Mouse (Mus musculus) E14TG2a.4 (cell line): ENCODE measurements around the gene Tmem39a.

ENCODE experiments used
- CTCF ChIP-seq: conservative IDR thresholded peaks from 2 replicates; pipeline ENCODE4 v1.5.1; 2014; ENCODE audit warnings: low read length
- NANOG ChIP-seq: IDR thresholded peaks from 2 replicates; pipeline ENCODE4 v1.6.1; 2014; ENCODE audit warnings: borderline replicate concordance, low read length, mixed read lengths
- POU5F1 ChIP-seq: IDR thresholded peaks from 2 replicates; pipeline ENCODE4 v1.6.1; 2014; ENCODE audit warnings: low read length, borderline replicate concordance

DNA sequence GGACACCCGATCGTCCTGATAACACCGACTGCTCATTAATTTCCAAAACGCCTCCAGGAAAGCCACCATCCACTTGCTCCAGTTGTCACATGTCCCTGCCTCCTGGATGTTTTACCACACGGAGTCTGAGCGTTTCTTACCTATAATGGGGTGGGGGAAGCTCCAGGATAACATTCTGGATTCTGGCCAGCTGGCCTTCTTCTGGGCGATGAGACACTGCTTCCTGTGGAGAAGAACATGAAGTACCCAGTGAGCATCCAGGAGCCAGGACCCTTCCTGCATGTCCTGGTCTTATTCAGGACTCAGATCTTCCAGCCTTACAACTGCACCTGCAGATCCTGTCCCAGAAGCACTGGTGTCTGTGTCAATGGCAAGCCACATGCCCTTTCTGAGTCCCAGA, 66.9 kb downstream of the Tmem39a start:
- TF ChIP-seq CTCF: no peak
- TF ChIP-seq NANOG: no peak
- TF ChIP-seq POU5F1: no peak
